Mouse (Mus musculus) heart, adult 9 months (tissue): ENCODE measurements around the gene Cux2.

Experiments used
- DNase-seq, 2 experiments: peaks; one replicate each; pipeline ENCODE4 v3.0.0; 2022; ENCODE audit warnings: low spot score in 2 of 2

Cux2 gene

DNA sequence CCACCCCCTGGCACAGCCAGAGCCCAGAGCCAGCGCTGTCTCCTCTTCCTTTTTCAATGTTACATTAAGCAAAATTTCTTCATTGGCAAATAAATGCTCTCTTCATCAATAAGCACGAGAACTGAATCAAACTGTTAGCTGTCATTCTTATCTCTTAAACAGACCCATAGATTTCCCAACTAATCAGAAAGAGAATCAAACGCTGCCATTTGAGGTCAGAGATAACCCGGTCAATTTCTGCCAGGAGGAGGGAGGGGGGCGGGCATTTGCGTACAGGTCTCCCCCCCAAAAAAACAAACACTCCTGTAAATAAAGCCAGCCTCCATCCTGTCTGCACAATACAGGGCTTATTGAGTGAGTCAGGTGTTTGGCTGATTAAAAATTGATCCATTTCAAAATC lies 33.2 kb downstream of the Cux2 start:
- no peak for DNase-seq

DNA sequence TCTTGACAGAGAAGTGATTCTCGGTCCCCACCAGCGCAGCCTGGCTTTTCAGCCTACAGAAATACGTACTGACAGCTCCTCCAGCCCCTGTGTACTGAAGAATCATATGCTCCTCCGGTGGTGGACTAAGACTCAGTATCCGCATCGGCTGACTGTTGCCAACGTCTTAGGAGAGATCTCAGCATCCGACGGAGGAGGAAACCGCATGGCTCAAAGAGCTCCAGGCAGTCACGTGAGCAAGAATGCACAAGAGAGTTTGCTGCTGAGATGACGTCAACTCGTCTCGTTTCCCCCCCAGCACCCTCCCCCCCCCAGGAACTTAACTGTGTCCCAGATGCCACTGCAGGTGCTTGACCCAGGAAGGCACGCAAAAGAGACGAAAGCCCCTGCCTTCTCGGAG lies 34.8 kb downstream of the Cux2 start:
- no peak for DNase-seq

- no peak for DNase-seq
These were observed 35.2 kb downstream of the Cux2 start for GRCm38 (mm10) chr5:122014671-122015070.

GRCm38 (mm10) chr5:122011289-122011688 lies 38.6 kb downstream of the Cux2 start:
- DNase-seq, result no peak

- no peak for DNase-seq
These were observed 41.9 kb downstream of the Cux2 start for GRCm38 (mm10) chr5:122007946-122008441.

GRCm38 (mm10) chr5:122003460-122003859 lies 46.4 kb downstream of the Cux2 start:
- no peak for DNase-seq

- DNase-seq, result no peak
These were observed 47.8 kb downstream of the Cux2 start for GRCm38 (mm10) chr5:122002148-122002547.

- DNase-seq, result no peak
These were observed 48.6 kb downstream of the Cux2 start for GRCm38 (mm10) chr5:122001311-122001710.

DNA sequence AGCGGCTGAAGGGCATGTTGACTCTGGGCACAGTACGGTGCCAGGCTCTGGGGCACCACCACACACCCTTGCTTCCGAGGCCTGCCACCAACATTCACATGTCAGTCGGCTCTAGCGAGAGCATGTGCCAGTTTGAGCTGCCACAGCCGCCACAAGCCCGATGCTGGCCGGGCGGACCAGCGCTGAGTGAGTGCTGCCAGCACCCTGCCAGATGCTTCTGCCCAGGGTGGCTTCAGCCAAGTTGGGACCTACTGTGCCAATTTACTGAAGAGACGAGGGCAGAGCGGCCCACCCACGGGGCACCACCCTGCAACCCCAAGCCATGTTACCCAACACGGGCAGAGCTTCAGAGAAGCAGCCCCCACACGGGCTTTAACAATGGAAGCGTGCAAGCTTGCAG lies 49.5 kb downstream of the Cux2 start:
- DNase-seq, result peak; percentile 77 to 78

- DNase-seq, result peak; percentile 76 to 81
These were observed 50.7 kb downstream of the Cux2 start for GRCm38 (mm10) chr5:121998981-121999795.

- no peak for DNase-seq
These were observed 51.6 kb downstream of the Cux2 start for GRCm38 (mm10) chr5:121998281-121998680.

- no peak for DNase-seq
These were observed 53.2 kb downstream of the Cux2 start for GRCm38 (mm10) chr5:121996701-121997100.

GRCm38 (mm10) chr5:121994808-121995207 lies 55.1 kb downstream of the Cux2 start:
- DNase-seq, result no peak

- DNase-seq, result no peak
These were observed 58.0 kb downstream of the Cux2 start for GRCm38 (mm10) chr5:121991914-121992313.

GRCm38 (mm10) chr5:121985855-121986254 lies 64.0 kb downstream of the Cux2 start:
- no peak for DNase-seq

- no peak for DNase-seq
These were observed 68.2 kb downstream of the Cux2 start for GRCm38 (mm10) chr5:121981650-121982131.

DNA sequence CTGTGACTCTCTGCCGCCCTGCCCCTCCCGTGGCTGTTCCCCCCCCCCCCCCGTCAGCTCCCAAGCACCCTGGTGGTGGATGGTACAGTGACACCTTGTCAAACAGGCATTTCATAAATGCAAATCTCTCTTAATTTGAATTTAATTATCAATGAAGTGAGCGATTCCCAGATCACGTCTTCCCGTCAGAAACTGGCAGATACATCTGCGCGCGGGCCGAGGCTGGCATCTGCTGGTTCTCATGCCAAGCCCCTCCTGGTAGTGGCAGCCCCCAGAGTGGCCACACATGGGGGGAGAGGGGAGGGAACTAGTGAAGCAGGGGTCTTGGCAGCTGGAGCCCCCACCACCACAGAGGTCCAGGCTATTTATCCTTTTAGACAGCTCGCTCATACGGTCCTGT lies 73.6 kb downstream of the Cux2 start:
- no peak for DNase-seq

- no peak for DNase-seq
These were observed 76.4 kb downstream of the Cux2 start for GRCm38 (mm10) chr5:121973541-121973940.

GRCm38 (mm10) chr5:121972680-121973192 lies 77.2 kb downstream of the Cux2 start:
- DNase-seq, result no peak

- no peak for DNase-seq
These were observed 80.9 kb downstream of the Cux2 start for GRCm38 (mm10) chr5:121968999-121969398.

GRCm38 (mm10) chr5:121968416-121968815 lies 81.5 kb downstream of the Cux2 start:
- DNase-seq, result no peak

- DNase-seq, result no peak
These were observed 82.4 kb downstream of the Cux2 start for GRCm38 (mm10) chr5:121967520-121967919.

DNA sequence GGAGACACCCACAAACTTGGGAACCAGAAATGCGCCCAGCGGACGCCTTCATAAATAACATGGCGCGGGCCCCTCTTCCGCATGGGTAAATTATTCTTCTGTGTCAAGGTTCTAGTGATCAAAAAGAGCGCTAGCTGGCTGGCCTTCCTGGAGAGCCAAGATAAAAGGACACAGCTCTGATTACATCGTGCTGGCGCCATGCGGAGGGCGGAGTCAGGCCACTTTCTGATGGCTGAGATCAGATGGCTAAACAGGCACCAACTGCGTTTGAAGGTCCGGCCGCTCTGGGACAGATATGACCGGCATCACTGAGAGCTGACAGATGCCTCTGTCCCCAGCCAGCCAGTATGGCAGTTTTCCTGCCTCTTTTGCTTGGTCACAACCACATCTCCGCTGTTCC lies 83.0 kb downstream of the Cux2 start:
- no peak for DNase-seq
